Mouse (Mus musculus): ENCODE measurements around the gene Vmn1r142. TPM values are rescaled to one million over a fixed set of nuclear protein-coding genes. Genes with fewer than 3 reads are reported as not detected.

Gene Vmn1r142
- not detected in 2 replicates for polyA plus RNA-seq (2012; rRNA removed)

DNA sequence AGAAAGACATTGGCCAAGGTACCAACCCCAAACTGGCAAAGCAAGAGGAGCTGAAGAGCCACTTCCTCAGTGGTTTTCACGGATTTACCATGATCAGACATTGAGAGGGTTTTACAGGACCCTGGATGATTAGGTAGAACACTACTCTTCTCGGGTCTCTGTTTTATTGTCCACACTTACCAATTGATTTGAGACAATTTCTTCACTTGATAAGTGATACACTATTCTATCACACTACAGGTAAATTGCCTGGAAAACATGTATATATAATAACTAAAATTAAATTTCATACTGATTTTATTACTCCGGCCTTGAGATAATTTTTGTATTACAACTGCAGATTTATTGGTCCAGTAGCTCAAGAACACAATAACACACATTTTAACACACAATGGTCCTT is at the start of gene Vmn1r142:
Gene Vmn1r142 (minus strand): TSS at position 101 of the 400 bp plus-strand sequence.

DNA sequence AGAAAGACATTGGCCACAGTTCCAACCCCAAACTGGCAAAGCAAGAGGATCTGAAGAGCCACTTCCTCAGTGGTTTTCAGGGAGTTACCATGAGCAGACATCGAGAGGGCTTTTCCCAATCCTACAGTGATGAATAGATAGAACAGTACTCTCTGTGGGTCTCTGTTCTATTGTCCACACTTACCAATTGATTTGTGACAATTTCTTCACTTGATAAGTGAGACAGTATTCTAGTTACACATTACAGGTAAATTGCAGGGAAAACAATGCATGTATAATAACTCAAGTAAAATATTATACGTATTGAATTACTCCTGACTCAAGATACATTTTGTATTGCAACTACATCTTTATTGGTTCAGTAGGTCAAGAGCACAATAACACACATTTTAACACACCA is 37.3 kb upstream of the Vmn1r142 start, which contains the start of gene Gm8653:
Gene Gm8653 (minus strand): TSS at position 101 of the 400 bp plus-strand sequence.

DNA sequence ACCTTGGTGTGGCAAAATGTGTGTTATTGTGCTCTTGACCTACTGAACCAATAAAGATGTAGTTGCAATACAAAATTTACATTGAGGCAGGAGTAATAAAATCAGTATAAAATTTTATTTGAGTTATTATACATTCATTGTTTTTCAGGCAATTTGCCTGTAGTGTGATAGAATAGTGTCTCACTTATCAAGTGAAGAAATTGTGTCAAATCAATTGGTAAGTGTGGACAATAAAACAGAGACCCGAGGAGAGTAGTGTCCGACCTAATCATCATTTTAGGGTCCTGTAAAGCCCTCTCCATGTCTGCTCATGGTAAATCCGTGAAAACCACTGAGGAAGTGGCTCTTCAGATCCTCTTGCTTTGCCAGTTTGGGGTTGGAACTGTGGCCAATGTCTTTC is 25.2 kb upstream of the Vmn1r142 start, which contains the start of gene Vmn1r143:
Gene Vmn1r143 (plus strand): TSS at position 301 of the 400 bp plus-strand sequence.

DNA sequence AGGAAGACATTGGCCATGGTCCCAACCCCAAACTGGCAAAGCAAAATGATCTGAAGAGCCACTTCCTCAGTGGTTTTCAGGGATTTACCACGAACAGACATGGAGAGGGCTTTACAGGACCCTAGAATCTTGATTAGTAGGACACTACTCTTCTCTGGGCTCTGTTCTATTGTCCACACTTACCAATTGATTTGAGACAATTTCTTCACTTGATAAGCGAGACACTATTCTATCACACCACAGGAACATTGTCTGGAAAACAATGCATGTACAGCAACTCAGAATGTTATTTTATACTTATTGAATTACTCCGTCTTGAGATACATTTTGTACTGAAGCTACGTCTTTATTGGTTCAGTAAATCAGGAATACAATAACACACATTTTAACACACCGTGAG is 29.2 kb downstream of the Vmn1r142 start, which contains the start of gene Gm10666:
Gene Gm10666 (minus strand): TSS at position 101 of the 400 bp plus-strand sequence.

DNA sequence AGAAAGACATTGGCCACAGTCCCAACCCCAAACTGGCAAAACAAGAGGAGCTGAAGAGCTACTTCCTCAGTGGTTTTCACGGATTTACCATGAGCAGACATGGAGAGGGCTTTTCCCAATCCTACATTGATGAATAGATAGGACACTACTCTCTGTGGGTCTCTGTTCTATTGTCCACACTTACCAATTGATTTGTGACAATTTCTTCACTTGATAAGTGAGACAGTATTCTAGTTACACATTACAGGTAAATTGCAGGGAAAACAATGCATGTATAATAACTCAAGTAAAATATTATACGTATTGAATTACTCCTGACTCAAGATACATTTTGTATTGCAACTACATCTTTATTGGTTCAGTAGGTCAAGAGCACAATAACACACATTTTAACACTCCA is 45.7 kb downstream of the Vmn1r142 start, which contains the start of gene Gm16451:
Gene Gm16451 (minus strand): TSS at position 101 of the 400 bp plus-strand sequence.

Other genes starting within 250 kb of the Vmn1r142 start
- not detected in 2 replicates for gene Gm5891, start 242.7 kb downstream of the Vmn1r142 start, polyA plus RNA-seq (2012; rRNA removed)
- not detected in 2 replicates for gene Vmn1r137, start 169.4 kb downstream of the Vmn1r142 start, polyA plus RNA-seq (2012; rRNA removed)
- gene Vmn1r138, start 135.1 kb downstream of the Vmn1r142 start, polyA plus RNA-seq (2012; rRNA removed): not detected in 2 replicates
- gene Gm6176, start 107.7 kb downstream of the Vmn1r142 start, polyA plus RNA-seq (2012; rRNA removed): not detected in 2 replicates
- gene Vmn1r139, start 95.0 kb downstream of the Vmn1r142 start, polyA plus RNA-seq (2012; rRNA removed): not detected in 2 replicates
- gene Gm16451, start 45.8 kb downstream of the Vmn1r142 start, polyA plus RNA-seq (2012; rRNA removed): not detected in 2 replicates
- gene Gm10666, start 29.3 kb downstream of the Vmn1r142 start, polyA plus RNA-seq (2012; rRNA removed): not detected in 2 replicates
- gene Vmn1r143, start 25.3 kb upstream of the Vmn1r142 start, polyA plus RNA-seq (2012; rRNA removed): not detected in 2 replicates
- gene Gm8653, start 37.2 kb upstream of the Vmn1r142 start, polyA plus RNA-seq (2012; rRNA removed): not detected in 2 replicates
- gene Gm8453, start 65.4 kb upstream of the Vmn1r142 start, polyA plus RNA-seq (2012; rRNA removed): not detected in 2 replicates
- not detected in 2 replicates for gene Gm4187, start 165.7 kb upstream of the Vmn1r142 start, polyA plus RNA-seq (2012; rRNA removed)
- not detected in 2 replicates for gene Gm8660, start 207.0 kb upstream of the Vmn1r142 start, polyA plus RNA-seq (2012; rRNA removed)
- not detected in 2 replicates for gene Vmn1r148, start 249.5 kb upstream of the Vmn1r142 start, polyA plus RNA-seq (2012; rRNA removed)